Mouse (Mus musculus) intestine, embryonic 16.5 days (tissue): ENCODE results near the gene Ap3b1. TPM values are rescaled to one million over a fixed set of nuclear protein-coding genes. Genes with fewer than 3 reads are reported as not detected.

Source experiments
- ATAC-seq: fragments of 200-750 bp; cut with Nextera tagmentation; 2 replicates; pipeline ENCODE4 v1.8.0; 2017; ENCODE audit warnings: moderate TSS enrichment, moderate library complexity
- H3K27ac ChIP-seq: fragments of 300-500 bp; sonication (generic); 2 replicates; pipeline ENCODE4 v1.5.1; 2014; ENCODE audit warnings: mild to moderate bottlenecking, low read length
- H3K27me3 ChIP-seq: fragments of 300-500 bp; sonication (generic); replicated peaks from 2 replicates; pipeline ENCODE4 v1.6.1; 2014; ENCODE audit warnings: low read length, control low read depth, mixed read lengths; ENCODE audit not compliant: control insufficient read depth, insufficient read depth
- H3K36me3 ChIP-seq: fragments of 300-500 bp; sonication (generic); 2 replicates; pipeline ENCODE4 v1.6.1; 2014; ENCODE audit warnings: low read length, control low read depth; ENCODE audit not compliant: control insufficient read depth, insufficient read depth
- H3K4me1 ChIP-seq: fragments of 300-500 bp; sonication (generic); 2 replicates; pipeline ENCODE4 v1.6.1; 2014; ENCODE audit warnings: low read length, control low read depth, mixed read lengths; ENCODE audit not compliant: control insufficient read depth, insufficient read depth
- H3K4me2 ChIP-seq: fragments of 300-500 bp; sonication (generic); 2 replicates; pipeline ENCODE4 v1.6.1; 2014; ENCODE audit warnings: low read depth, low read length, control low read depth
- H3K4me3 ChIP-seq: fragments of 300-500 bp; sonication (generic); 2 replicates; pipeline ENCODE4 v1.5.1; 2014; ENCODE audit warnings: mild to moderate bottlenecking, low read length
- H3K9ac ChIP-seq: fragments of 300-500 bp; sonication (generic); 2 replicates; pipeline ENCODE4 v1.6.1; 2014; ENCODE audit warnings: low read depth, low read length
- H3K9me3 ChIP-seq: fragments of 300-500 bp; sonication (generic); 2 replicates; pipeline ENCODE4 v1.6.1; 2016; ENCODE audit warnings: low read length, control low read depth; ENCODE audit not compliant: control insufficient read depth
- WGBS: fragments of 180-500 bp; shearing (Covaris S2); extraction: QIAGEN DNeasy Blood & Tissue Kit; methylation state at CpG from one replicate; pipeline ENCODE4 v1.1.7; 2014; 5-methylcytosine and 5-hydroxymethylcytosine counted together
- polyA plus RNA-seq: library from polyadenylated mRNA; unstranded; fragments of >200 nt; fragmentation: Nextera tagmentation; extraction: Ambion mirVana; gene quantifications from 2 replicates; pipeline ENCODE4 v1.2.1, GENCODE M21; 2015

Ap3b1 gene
- polyA plus RNA-seq, 1 experiment from 2014 or later, result 48.9 TPM

GRCm38 (mm10) chr13:94513157-94513767 is 154.5 kb downstream of the Ap3b1 start:
- 52% methylated on average over 10 of the region's 10 CpGs for WGBS
- Histone ChIP-seq H3K4me3 (no peak overlapping the region), H3K4me1 (no peaks in the 10 kb centered on the region), H3K4me2 (no peak overlapping the region), H3K9ac (no peak overlapping the region), H3K27ac (no peak overlapping the region), H3K27me3 (no peaks in the 10 kb centered on the region), H3K9me3 (no peaks in the 10 kb centered on the region), H3K36me3 (no peaks in the 10 kb centered on the region)
- ATAC-seq, result no peak

GRCm38 (mm10) chr13:94513898-94514297 is 155.1 kb downstream of the Ap3b1 start:
- H3K9ac ChIP-seq, result no peak overlapping the region
- no peak for ATAC-seq
- H3K4me2 ChIP-seq, result no peak overlapping the region
- no peak overlapping the region for H3K27ac ChIP-seq
- WGBS, result 67% methylated on average over 9 of the region's 9 CpGs
- no peak overlapping the region for H3K4me3 ChIP-seq
- no peaks in the 10 kb centered on the region for H3K9me3 ChIP-seq
- no peaks in the 10 kb centered on the region for H3K27me3 ChIP-seq
- no peaks in the 10 kb centered on the region for H3K4me1 ChIP-seq
- H3K36me3 ChIP-seq, result no peaks in the 10 kb centered on the region

GRCm38 (mm10) chr13:94514992-94515391 is 156.2 kb downstream of the Ap3b1 start:
- Histone ChIP-seq H3K9ac (no peak overlapping the region), H3K4me2 (no peak overlapping the region), H3K27me3 (no peaks in the 10 kb centered on the region), H3K4me3 (no peak overlapping the region), H3K27ac (no peak overlapping the region), H3K9me3 (no peaks in the 10 kb centered on the region), H3K4me1 (no peaks in the 10 kb centered on the region), H3K36me3 (no peaks in the 10 kb centered on the region)
- ATAC-seq, result no peak

GRCm38 (mm10) chr13:94516532-94516931 is 157.8 kb downstream of the Ap3b1 start:
- Histone ChIP-seq H3K27ac (no peak overlapping the region), H3K4me2 (no peak overlapping the region), H3K4me3 (no peak overlapping the region), H3K4me1 (no peaks in the 10 kb centered on the region), H3K9ac (no peak overlapping the region), H3K27me3 (no peaks in the 10 kb centered on the region), H3K9me3 (no peaks in the 10 kb centered on the region), H3K36me3 (no peaks in the 10 kb centered on the region)
- WGBS, result 77% methylated on average over 6 of the region's 6 CpGs
- ATAC-seq, result no peak

GRCm38 (mm10) chr13:94518176-94518575 is 159.4 kb downstream of the Ap3b1 start:
- Histone ChIP-seq H3K4me3 (no peak overlapping the region), H3K9me3 (no peaks in the 10 kb centered on the region), H3K27ac (no peak overlapping the region), H3K9ac (no peak overlapping the region), H3K4me1 (no peaks in the 10 kb centered on the region), H3K27me3 (no peaks in the 10 kb centered on the region), H3K36me3 (no peaks in the 10 kb centered on the region), H3K4me2 (no peak overlapping the region)
- 93% methylated on average over 4 of the region's 4 CpGs for WGBS
- no peak for ATAC-seq

GRCm38 (mm10) chr13:94519276-94519675 is 160.5 kb downstream of the Ap3b1 start:
- no peak overlapping the region for H3K4me2 ChIP-seq
- ATAC-seq, result no peak
- no peak overlapping the region for H3K9ac ChIP-seq
- 85% methylated on average over 8 of the region's 8 CpGs for WGBS
- H3K27me3 ChIP-seq, result no peaks in the 10 kb centered on the region
- no peaks in the 10 kb centered on the region for H3K36me3 ChIP-seq
- no peaks in the 10 kb centered on the region for H3K4me1 ChIP-seq
- no peak overlapping the region for H3K27ac ChIP-seq
- no peak overlapping the region for H3K4me3 ChIP-seq
- H3K9me3 ChIP-seq, result no peaks in the 10 kb centered on the region

- H3K36me3 ChIP-seq, result no peaks in the 10 kb centered on the region
- H3K9ac ChIP-seq, result no peak overlapping the region
- H3K4me1 ChIP-seq, result no peaks in the 10 kb centered on the region
- H3K9me3 ChIP-seq, result no peaks in the 10 kb centered on the region
- H3K4me2 ChIP-seq, result no peak overlapping the region
- ATAC-seq, result no peak
- H3K27me3 ChIP-seq, result no peaks in the 10 kb centered on the region
- H3K4me3 ChIP-seq, result no peak overlapping the region
- WGBS, result 26% methylated on average over 5 of the region's 5 CpGs
- no peak overlapping the region for H3K27ac ChIP-seq
These were observed 164.5 kb downstream of the Ap3b1 start for GRCm38 (mm10) chr13:94523213-94523612.

- H3K36me3 ChIP-seq, result 0 out of 2 replicates have a peak, but pooled peaks cover 2% of the 10 kb centered on the region
These were observed 166.0 kb downstream of the Ap3b1 start for GRCm38 (mm10) chr13:94524669-94525238.

GRCm38 (mm10) chr13:94529138-94529537 is 170.4 kb downstream of the Ap3b1 start:
- H3K4me2 ChIP-seq, result no peak overlapping the region
- WGBS, result 96% methylated on average over 5 of the region's 5 CpGs
- ATAC-seq, result no peak

More at GRCm38 (mm10) chr13:94524669-94525238, 166.0 kb downstream of the Ap3b1 start:
- Histone ChIP-seq H3K4me1 (no peaks in the 10 kb centered on the region), H3K9ac (no peak overlapping the region), H3K9me3 (no peaks in the 10 kb centered on the region), H3K4me2 (no peak overlapping the region), H3K4me3 (no peak overlapping the region), H3K27ac (no peak overlapping the region), H3K27me3 (no peaks in the 10 kb centered on the region)
- no peak for ATAC-seq
- 85% methylated on average over 7 of the region's 7 CpGs for WGBS

GRCm38 (mm10) chr13:94533516-94533915 is 174.8 kb downstream of the Ap3b1 start:
- H3K36me3 ChIP-seq, result 0 out of 2 replicates have a peak, but pooled peaks cover 2% of the 10 kb centered on the region
- ATAC-seq, result no peak
- H3K4me2 ChIP-seq, result no peak overlapping the region
- H3K27ac ChIP-seq, result no peak overlapping the region
- H3K9ac ChIP-seq, result no peak overlapping the region
- H3K27me3 ChIP-seq, result no peaks in the 10 kb centered on the region
- WGBS, result 96% methylated on average over 8 of the region's 8 CpGs
- H3K9me3 ChIP-seq, result no peaks in the 10 kb centered on the region
- no peak overlapping the region for H3K4me3 ChIP-seq
- H3K4me1 ChIP-seq, result no peaks in the 10 kb centered on the region

More at GRCm38 (mm10) chr13:94529138-94529537, 170.4 kb downstream of the Ap3b1 start:
- no peak overlapping the region for H3K9ac ChIP-seq
- no peaks in the 10 kb centered on the region for H3K4me1 ChIP-seq
- H3K36me3 ChIP-seq, result 0 out of 2 replicates have a peak, but pooled peaks cover 2% of the 10 kb centered on the region
- no peaks in the 10 kb centered on the region for H3K9me3 ChIP-seq
- H3K4me3 ChIP-seq, result no peak overlapping the region
- no peak overlapping the region for H3K27ac ChIP-seq
- no peaks in the 10 kb centered on the region for H3K27me3 ChIP-seq
